Mouse (Mus musculus) naive thymus-derived CD4-positive, alpha-beta T cell, adult 2 months (primary cell): Measurements from ENCODE around the gene Fbln2.

ENCODE experiments used
- DNase-seq: peaks from one replicate; pipeline ENCODE4 v3.0.0-alpha.2; 2011; ENCODE audit warnings: low read depth

Fbln2 gene

GRCm38 (mm10) chr6:91231000-91231399 lies 18.7 kb downstream of the Fbln2 start:
- DNase-seq = no peak

- DNase-seq = no peak
These were observed 19.3 kb downstream of the Fbln2 start for GRCm38 (mm10) chr6:91231523-91231922.

- DNase-seq = no peak
These were observed 20.8 kb downstream of the Fbln2 start for GRCm38 (mm10) chr6:91233011-91233410.

GRCm38 (mm10) chr6:91233424-91234015 lies 21.3 kb downstream of the Fbln2 start:
- no peak for DNase-seq

GRCm38 (mm10) chr6:91236006-91236405 lies 23.8 kb downstream of the Fbln2 start:
- DNase-seq = no peak

- no peak for DNase-seq
These were observed 24.2 kb downstream of the Fbln2 start for GRCm38 (mm10) chr6:91236429-91236828.

- no peak for DNase-seq
These were observed 25.0 kb downstream of the Fbln2 start for GRCm38 (mm10) chr6:91237273-91237672.

- no peak for DNase-seq
These were observed 28.3 kb downstream of the Fbln2 start for GRCm38 (mm10) chr6:91240537-91240936.

GRCm38 (mm10) chr6:91240964-91241363 lies 28.7 kb downstream of the Fbln2 start:
- DNase-seq = no peak

- no peak for DNase-seq
These were observed 31.1 kb downstream of the Fbln2 start for GRCm38 (mm10) chr6:91243395-91243794.

- no peak for DNase-seq
These were observed 32.1 kb downstream of the Fbln2 start for GRCm38 (mm10) chr6:91244331-91244730.

- DNase-seq = no peak
These were observed 33.1 kb downstream of the Fbln2 start for GRCm38 (mm10) chr6:91245331-91245730.

- no peak for DNase-seq
These were observed 35.1 kb downstream of the Fbln2 start for GRCm38 (mm10) chr6:91247343-91247742.

GRCm38 (mm10) chr6:91248627-91249026 lies 36.4 kb downstream of the Fbln2 start:
- DNase-seq = no peak

- DNase-seq = no peak
These were observed 37.5 kb downstream of the Fbln2 start for GRCm38 (mm10) chr6:91249797-91250196.

GRCm38 (mm10) chr6:91259440-91260120 lies 47.3 kb downstream of the Fbln2 start:
- DNase-seq = peak; percentile 9

GRCm38 (mm10) chr6:91260347-91260986 lies 48.2 kb downstream of the Fbln2 start:
- DNase-seq = no peak

GRCm38 (mm10) chr6:91260987-91261367 lies 48.7 kb downstream of the Fbln2 start:
- no peak for DNase-seq

- no peak for DNase-seq
These were observed 53.4 kb downstream of the Fbln2 start for GRCm38 (mm10) chr6:91265616-91266015.

- no peak for DNase-seq
These were observed 54.4 kb downstream of the Fbln2 start for GRCm38 (mm10) chr6:91266647-91267046.

GRCm38 (mm10) chr6:91268318-91268717 lies 56.1 kb downstream of the Fbln2 start:
- DNase-seq = no peak

- DNase-seq = peak; percentile 60
These were observed 65.3 kb downstream of the Fbln2 start for GRCm38 (mm10) chr6:91277549-91277948.

GRCm38 (mm10) chr6:91278302-91278701 lies 66.0 kb downstream of the Fbln2 start:
- no peak for DNase-seq
